Comparison of ENCODE assay signal across 25 mouse cellular contexts in the genomic region with DNA sequence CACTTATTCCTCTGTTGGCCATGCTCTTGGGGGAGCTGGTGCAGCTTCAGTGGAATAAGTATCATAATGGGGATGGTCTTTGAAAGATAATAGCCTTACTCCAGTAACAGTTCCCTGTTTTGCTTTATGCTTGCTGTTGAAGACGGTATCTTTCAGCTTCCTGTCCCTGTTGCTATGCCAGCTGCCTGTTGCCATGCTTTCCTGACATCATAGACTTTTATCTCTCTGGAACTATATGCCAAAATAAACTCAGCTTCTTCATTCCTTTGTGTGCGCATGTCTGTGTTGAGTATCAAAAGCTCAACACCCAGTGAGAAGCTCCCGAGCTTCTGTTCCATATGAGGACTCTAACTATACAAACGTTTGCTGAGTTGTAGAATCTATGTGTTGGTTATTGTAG.
"Had no signal": no experiment of that assay in that cellular context is flagged by ENCODE, and none has a peak within 500 bp of the region (broad histone marks: within the 10 kb centered on the region; RNA-seq: fewer than 3 reads in every experiment).

No protein-coding gene starts in this region.

- H3K27ac ChIP-seq: gastrocnemius, adult 2 months; heart, embryonic 15.5 days; hindbrain, embryonic 10.5 days; hindbrain, embryonic 12.5 days; hindbrain, embryonic 14.5 days; intestine, embryonic 15.5 days; layer of hippocampus, adult 2 months; limb, embryonic 10.5 days; limb, embryonic 12.5 days; liver, embryonic 13.5 days; liver, embryonic 15.5 days had no signal

- H3K9ac ChIP-seq: heart, embryonic 15.5 days; hindbrain, embryonic 12.5 days; hindbrain, embryonic 14.5 days; intestine, embryonic 15.5 days; limb, embryonic 12.5 days; liver, embryonic 13.5 days; liver, embryonic 15.5 days; liver, postnatal 0 days had no signal

- H3K27me3 ChIP-seq: heart, embryonic 15.5 days; hindbrain, embryonic 12.5 days; intestine, embryonic 15.5 days; limb, embryonic 12.5 days; liver, embryonic 13.5 days; liver, embryonic 15.5 days had no signal

- H3K9me3 ChIP-seq: heart, embryonic 15.5 days; hindbrain, embryonic 10.5 days; hindbrain, embryonic 12.5 days; intestine, embryonic 15.5 days; limb, embryonic 10.5 days; limb, embryonic 12.5 days; liver, embryonic 13.5 days; liver, embryonic 15.5 days had no signal

- DNase-seq: gastrocnemius, adult 2 months; gastrocnemius, postnatal 10 days; gastrocnemius, postnatal 25 days; heart, adult 18-20 months; heart, postnatal 4 days; kidney, adult 18-20 months; kidney, adult 8-10 months; kidney, postnatal 25 days; kidney, postnatal 4 days; liver; liver, embryonic 13.5 days; liver, postnatal 0 days had no signal

- ATAC-seq: hindbrain, embryonic 16.5 days; inflammation-experienced regulatory T-cells, adult 6 months; intestine, embryonic 15.5 days; intestine, postnatal 0 days; liver, postnatal 0 days had no signal

- H3K4me1 ChIP-seq: heart, embryonic 15.5 days; hindbrain, embryonic 10.5 days; hindbrain, embryonic 12.5 days; intestine, embryonic 15.5 days; limb, embryonic 10.5 days; liver, embryonic 13.5 days; liver, embryonic 15.5 days had no signal

- H3K4me2 ChIP-seq: heart, embryonic 15.5 days; hindbrain, embryonic 12.5 days; hindbrain, embryonic 14.5 days; intestine, embryonic 15.5 days; limb, embryonic 12.5 days; liver, embryonic 11.5 days; liver, embryonic 13.5 days; liver, embryonic 15.5 days had no signal

- H3K36me3 ChIP-seq: heart, embryonic 15.5 days; hindbrain, embryonic 10.5 days; hindbrain, embryonic 12.5 days; intestine, embryonic 15.5 days; limb, embryonic 10.5 days; limb, embryonic 12.5 days; liver, embryonic 13.5 days; liver, embryonic 15.5 days had no signal

- H3K4me3 ChIP-seq: gastrocnemius, adult 2 months; heart, embryonic 15.5 days; hindbrain, embryonic 10.5 days; hindbrain, embryonic 12.5 days; intestine, embryonic 15.5 days; layer of hippocampus, adult 2 months; limb, embryonic 10.5 days; limb, embryonic 12.5 days; liver, embryonic 13.5 days; liver, embryonic 15.5 days had no signal
